Mouse (Mus musculus): Measurements from ENCODE around the gene Rsl1d1.

Gene Rsl1d1

GRCm38 (mm10) chr16:11157721-11158120 is 45.4 kb downstream of the Rsl1d1 start:
- DNase-seq (ENCODE audit: low spot score), result peak; percentile 47

GRCm38 (mm10) chr16:11154500-11154899 is 48.6 kb downstream of the Rsl1d1 start:
- DNase-seq (ENCODE audit: low spot score), result no peak

- peak; percentile 100 for DNase-seq (ENCODE audit: low spot score)
These were observed 59.2 kb downstream of the Rsl1d1 start for GRCm38 (mm10) chr16:11143706-11144483.

Data from spleen, adult 12 weeks (tissue).